Mouse (Mus musculus) olfactory bulb, adult 2 months (tissue): ENCODE data around the gene Fitm2.

ENCODE experiments used
- CTCF ChIP-seq: fragments of 200-500 bp; IDR thresholded peaks from 2 replicates; pipeline ENCODE4 v1.5.1; 2012; ENCODE audit warnings: low read depth, mild to moderate bottlenecking, low read length, moderate library complexity; ENCODE audit not compliant: insufficient read depth
- POLR2A ChIP-seq: fragments of 200-500 bp; IDR thresholded peaks from 2 replicates; pipeline ENCODE4 v1.6.1; 2012; ENCODE audit warnings: mild to moderate bottlenecking, low read depth, low read length, moderate library complexity; ENCODE audit not compliant: insufficient read depth

DNA sequence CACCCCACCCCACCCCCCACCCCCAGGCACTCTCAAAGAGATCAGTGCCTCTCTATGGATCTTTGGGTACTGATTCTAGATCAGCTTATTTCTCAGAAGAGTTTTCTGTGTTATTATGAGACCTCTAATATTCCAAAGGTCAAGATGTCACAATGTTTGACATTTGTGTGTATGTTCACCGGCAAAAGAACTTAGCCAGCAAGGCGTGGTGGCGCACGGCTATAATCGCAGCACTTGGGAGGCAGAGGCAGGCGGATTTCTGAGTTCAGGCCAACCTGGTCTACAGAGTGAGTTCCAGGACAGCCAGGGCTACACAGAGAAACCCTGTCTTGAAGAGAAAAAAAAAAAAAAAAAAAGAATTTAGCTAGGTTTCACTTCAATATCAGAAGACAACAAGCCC lies 55.4 kb downstream of the Fitm2 start:
- no peak for TF ChIP-seq POLR2A
- no peak for TF ChIP-seq CTCF
